In the genomic region with DNA sequence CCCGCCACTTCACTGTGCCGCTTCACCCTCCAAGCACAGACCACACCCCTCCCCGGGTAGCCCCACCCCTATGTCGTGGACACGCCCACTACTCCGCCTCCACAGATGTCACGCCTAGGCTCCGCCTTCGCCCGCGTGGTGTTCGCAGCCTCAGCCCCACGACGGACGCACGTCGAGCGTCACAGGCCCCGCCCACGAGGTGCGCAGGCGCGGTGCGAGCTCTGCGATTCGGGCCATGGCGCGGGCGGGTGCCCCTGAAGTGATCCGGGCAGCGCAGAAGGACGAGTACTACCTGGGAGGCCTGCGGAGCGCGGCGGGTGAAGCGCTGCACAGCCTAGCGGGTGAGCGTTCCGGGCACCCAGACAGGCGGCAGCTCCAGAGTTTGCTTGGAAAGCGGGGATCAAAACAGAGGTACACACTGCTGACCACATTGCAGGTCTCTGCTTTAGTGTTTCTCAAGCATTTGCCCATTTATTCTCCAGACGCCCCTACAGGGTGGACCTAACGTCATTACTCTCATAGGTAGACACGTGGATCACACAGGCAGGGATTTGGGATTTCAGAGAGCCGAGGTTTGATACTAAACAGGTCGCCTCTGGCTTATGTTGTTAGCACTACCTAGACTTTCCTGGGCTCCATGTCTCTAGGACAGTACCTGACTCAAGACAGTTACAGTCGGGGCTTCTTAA, we compare ENCODE assay signal across 7 mouse cellular contexts. TPM values are rescaled to one million over a fixed set of nuclear protein-coding genes. Genes with fewer than 3 reads are reported as not detected.
A peak's percentile ranks its signal among the peaks of the same experiment; 100 is the strongest.
DNase-seq lines count a peak whose midpoint lies in the region; ATAC-seq lines count a peak whose summit lies in the region.

A gene (plus strand): TSS at position 183 of the 689 bp plus-strand sequence.

- H3K27me3 ChIP-seq in intestine, embryonic 16.5 days (replicated peaks; ENCODE audit: control insufficient read depth, insufficient read depth, low read length) = no peaks in the 10 kb centered on the region
- H3K27me3 ChIP-seq in midbrain, embryonic 11.5 days (ENCODE audit: control insufficient read depth, insufficient read depth, low read length) = no peaks in the 10 kb centered on the region

- intact Hi-C loops in left cerebral cortex, postnatal 36 days (cut with DNase I) = loop anchor here (1.0 kb wide), 2 partner anchors 86 to 187 kb away; no protein-coding TSS in a partner anchor

- H3K4me1 ChIP-seq in intestine, embryonic 16.5 days (ENCODE audit: control insufficient read depth, insufficient read depth, low read length) = peaks cover 17% of the 10 kb centered on the region
- H3K4me1 ChIP-seq in midbrain, embryonic 11.5 days (ENCODE audit: control insufficient read depth, insufficient read depth, low read length) = peaks cover 15% of the 10 kb centered on the region

- peak; percentile 83 for ATAC-seq in intestine, embryonic 16.5 days
- peak; percentile 93 for ATAC-seq in midbrain, embryonic 11.5 days (ENCODE audit: low FRiP score)

- under 1% methylated on average over 48 of the region's 48 CpGs for WGBS in intestine, embryonic 16.5 days
- under 1% methylated on average over 48 of the region's 48 CpGs for WGBS in midbrain, embryonic 11.5 days

- DNase-seq in adrenal gland, adult 8-10 months = peak; percentile 96
- DNase-seq in embryo, embryonic 9.5 days (ENCODE audit: extremely low spot score) = peak; percentile 100
- peak; percentile 96 to 97 for DNase-seq in gastrocnemius, postnatal 4 days (ENCODE audit: low spot score in 2 of 2)
- DNase-seq in left cerebral cortex, postnatal 36 days (ENCODE audit: low spot score in 2 of 2) = peak; percentile 95 to 97
- DNase-seq in midbrain, embryonic 11.5 days (ENCODE audit: low spot score, missing footprints) = peak; percentile 100
- DNase-seq in skeletal muscle tissue, adult 2 months (ENCODE audit: low read depth, low spot score) = peak; percentile 98

- peak within 1 kb of the TSS; percentile 87 for H3K9ac ChIP-seq in intestine, embryonic 16.5 days (ENCODE audit: low read depth, low read length)
- peak within 1 kb of the TSS; percentile 86 for H3K9ac ChIP-seq in midbrain, embryonic 11.5 days (ENCODE audit: low read length)

- H3K9me3 ChIP-seq in intestine, embryonic 16.5 days (ENCODE audit: control insufficient read depth, low read length) = no peaks in the 10 kb centered on the region
- H3K9me3 ChIP-seq in midbrain, embryonic 11.5 days (ENCODE audit: control insufficient read depth, low read length) = no peaks in the 10 kb centered on the region

- H3K4me2 ChIP-seq in intestine, embryonic 16.5 days (ENCODE audit: low read depth, low read length) = peak within 1 kb of the TSS; percentile 81
- H3K4me2 ChIP-seq in midbrain, embryonic 11.5 days = peak within 1 kb of the TSS; percentile 83

- H3K4me3 ChIP-seq in intestine, embryonic 16.5 days (ENCODE audit: low read length) = peak within 1 kb of the TSS; percentile 76
- H3K4me3 ChIP-seq in midbrain, embryonic 11.5 days (ENCODE audit: low read depth, low read length) = peak within 1 kb of the TSS; percentile 64

- peak within 1 kb of the TSS; percentile 80 for H3K27ac ChIP-seq in intestine, embryonic 16.5 days (ENCODE audit: low read length)
- H3K27ac ChIP-seq in midbrain, embryonic 11.5 days (ENCODE audit: low read depth, low read length) = peak within 1 kb of the TSS; percentile 25

- peaks cover 19% of the 10 kb centered on the region for H3K36me3 ChIP-seq in intestine, embryonic 16.5 days (ENCODE audit: control insufficient read depth, insufficient read depth, low read length)
- peaks cover 18% of the 10 kb centered on the region for H3K36me3 ChIP-seq in midbrain, embryonic 11.5 days (ENCODE audit: control insufficient read depth, insufficient read depth, low read length)

RNA-seq across cellular contexts. Expression of the gene that starts here (rescaled TPM):
- 10 to 100 TPM; 19.3 to 32.9 (median 21.7) TPM for total RNA-seq in adrenal gland, adult 8-10 months (2022)
- 10 to 100 TPM; 12.2 to 14.0 TPM for total RNA-seq in gastrocnemius, postnatal 4 days (2021)
- 28.9 and 30.5 TPM in 2 replicates for polyA plus RNA-seq in intestine, embryonic 16.5 days (2015; fragmentation: Nextera tagmentation; extraction: Ambion mirVana)
- total RNA-seq in left cerebral cortex, postnatal 36 days (2021) = 10 to 100 TPM; 17.4 to 19.5 TPM
- polyA plus RNA-seq in midbrain, embryonic 11.5 days (2014; fragmentation: Nextera tagmentation; extraction: Ambion mirVana) = 8.2 and 9.7 TPM in 2 replicates

Comparison
In these comparisons a context has a peak if more than half of its experiments do, and no peak if none do; other contexts are left out.
1. Peak in every context shown above with its lines: DNase-seq, ATAC-seq, H3K4me3 ChIP-seq and H3K27ac ChIP-seq.